Mouse (Mus musculus): Measurements from ENCODE around the gene Slc12a8.

Gene Slc12a8

DNA sequence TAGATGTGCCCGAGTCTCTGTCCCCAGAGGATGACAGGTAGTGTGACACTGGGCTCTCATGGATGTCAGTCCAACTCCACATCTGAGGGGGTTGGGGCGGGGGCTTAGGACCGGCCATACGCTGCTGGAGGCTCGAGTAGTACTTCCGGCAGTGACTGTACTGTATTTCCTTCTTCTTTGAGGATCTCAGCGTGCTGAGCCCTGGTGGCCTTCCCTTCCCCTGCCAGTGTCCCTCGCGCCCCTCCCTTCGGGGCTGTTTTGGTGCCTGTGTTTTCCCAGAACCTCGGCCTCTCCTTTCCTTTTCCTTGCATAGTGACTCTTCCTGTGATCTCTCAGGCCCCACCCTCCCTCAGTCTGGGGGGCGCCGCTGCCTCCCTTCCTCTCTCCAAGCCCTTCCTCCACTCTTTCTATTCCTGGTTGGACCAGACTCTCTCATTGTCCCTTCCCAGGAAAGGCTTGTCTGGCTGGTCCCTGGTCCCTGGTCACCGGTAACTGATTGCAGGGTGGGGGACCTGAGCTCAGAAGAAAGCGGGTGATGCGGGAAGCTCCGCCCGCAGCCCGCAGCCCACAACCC is 66.8 kb downstream of the Slc12a8 start:
- no peak for DNase-seq (ENCODE audit: low read depth, low spot score)

DNA sequence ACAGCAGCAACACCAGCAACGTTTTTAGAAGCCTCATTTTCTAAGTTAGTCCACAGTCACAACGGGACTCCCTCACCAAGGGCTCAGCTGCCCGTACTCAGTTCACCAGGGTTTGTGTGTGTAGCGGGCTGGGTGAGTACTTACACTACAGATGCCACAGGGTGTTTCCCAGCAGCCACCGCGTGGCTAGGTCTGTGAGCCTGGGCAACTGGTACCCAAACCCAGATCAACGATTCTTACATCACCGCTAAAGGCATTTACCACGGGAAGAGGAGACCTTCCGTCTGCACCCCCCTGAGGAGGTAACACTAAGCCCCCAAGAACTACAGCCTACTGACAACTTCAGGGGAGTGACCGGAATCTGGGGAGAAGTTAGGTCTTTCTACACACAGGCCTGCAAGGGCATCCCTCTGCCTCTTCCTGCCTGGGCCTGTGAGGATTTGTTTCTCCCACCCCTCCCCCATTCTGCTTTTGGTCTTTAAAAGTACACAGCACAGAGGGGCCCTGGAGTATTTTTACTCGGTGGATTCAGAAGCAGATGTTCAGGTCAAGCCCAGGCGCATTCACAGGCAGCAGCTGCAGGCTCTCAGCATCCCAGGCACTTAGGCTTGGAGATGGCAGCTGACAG is 67.4 kb downstream of the Slc12a8 start:
- DNase-seq (ENCODE audit: low read depth, low spot score), result no peak

DNA sequence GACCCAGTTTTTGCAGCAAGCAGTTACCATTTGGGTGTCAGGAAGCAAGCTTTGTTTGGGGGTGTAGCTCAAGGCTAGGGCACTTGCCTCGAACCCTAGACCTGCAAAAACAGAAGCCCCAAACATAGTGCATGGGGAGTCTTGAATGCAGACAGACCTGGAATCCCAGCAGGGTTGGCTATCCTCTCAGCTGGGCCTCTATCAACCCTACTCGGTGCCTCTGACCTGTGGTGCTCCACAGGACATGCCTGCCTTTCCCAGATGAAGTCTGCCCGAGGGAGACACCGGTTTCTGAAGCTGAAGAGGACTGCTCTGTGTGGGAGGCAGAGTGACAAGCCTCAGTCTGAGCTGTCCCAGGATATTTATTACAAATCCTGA is 67.9 kb downstream of the Slc12a8 start:
- DNase-seq (ENCODE audit: low read depth, low spot score), result no peak

DNA sequence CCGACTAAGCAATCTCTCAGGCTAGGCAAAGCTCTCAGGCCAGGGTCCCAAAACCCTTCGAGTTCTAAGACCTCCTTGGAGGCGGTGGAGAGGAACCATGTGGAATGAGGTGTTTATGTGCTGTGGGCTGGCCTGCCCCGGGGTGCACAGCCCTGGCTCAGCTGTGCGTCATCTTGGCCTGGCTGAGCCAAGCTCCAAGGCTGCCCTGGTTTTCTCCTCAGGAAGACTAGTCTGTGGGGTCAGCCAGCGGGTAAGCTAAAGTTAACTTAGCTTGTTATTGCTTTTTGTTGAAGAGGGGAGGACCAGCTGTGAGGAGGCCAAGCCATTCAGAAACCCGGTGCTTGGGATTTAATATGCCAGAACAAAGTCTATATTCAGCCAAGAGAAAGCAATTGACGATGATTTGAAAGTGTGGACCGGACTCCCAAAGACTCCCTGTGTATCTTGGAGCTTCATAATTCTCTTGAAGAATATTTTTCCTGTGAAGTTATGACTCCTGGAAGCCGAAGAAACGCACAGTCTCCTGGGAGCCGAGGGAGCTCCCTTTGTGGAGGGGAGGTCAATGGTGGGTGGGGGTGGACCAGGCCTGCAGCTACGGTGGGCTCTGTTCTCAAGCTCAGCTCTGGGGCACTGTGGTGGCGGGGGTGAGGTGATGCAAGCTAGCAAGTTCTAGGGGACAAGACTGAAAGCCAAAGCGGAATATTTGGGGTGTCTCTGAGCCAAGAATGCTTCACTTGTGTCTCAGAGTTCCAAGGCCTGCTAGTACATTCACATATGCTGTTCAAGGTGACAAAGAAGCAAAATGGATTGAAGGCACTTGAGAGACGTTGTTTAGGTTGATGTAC is 70.4 kb downstream of the Slc12a8 start:
- DNase-seq (ENCODE audit: low read depth, low spot score), result peak; percentile 88

DNA sequence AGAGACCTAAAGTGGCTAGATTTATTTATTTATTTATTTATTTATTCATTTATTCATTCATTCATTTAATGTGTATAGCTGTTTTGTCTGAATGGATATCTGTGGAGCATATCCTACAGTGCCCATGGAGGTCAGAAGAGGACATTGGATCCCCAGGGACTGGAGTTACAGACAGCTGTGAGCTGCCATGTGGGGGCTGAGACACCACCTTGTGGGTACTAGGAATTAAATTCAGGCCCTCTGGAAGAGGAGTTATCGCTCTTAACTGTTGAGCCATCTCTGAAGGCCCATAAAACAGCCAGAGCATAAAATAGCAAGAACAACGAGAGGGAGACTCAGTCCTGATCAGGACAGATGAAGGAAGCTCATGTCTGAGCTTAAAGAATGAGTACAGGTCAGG is 71.7 kb downstream of the Slc12a8 start:
- DNase-seq (ENCODE audit: low read depth, low spot score), result no peak

DNA sequence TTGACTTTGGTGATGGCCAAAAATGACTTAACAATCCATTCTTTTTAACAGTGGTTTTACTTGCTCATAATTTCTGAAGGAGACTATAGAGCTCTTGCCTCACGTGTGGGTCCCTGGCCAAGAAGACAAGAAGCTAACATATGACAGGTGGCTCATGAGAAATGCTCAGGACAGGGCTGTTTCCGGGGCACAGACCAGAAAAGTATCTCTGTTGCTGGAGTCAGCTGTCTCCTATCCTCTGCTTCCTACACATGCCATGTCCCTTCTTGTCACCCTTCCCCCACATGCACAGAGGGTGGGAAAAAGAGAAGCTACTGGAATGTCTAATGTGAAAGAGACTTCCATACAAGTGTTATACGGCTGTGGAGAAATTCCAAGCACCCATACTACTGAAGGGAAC is 73.3 kb downstream of the Slc12a8 start:
- no peak for DNase-seq (ENCODE audit: low read depth, low spot score)

DNA sequence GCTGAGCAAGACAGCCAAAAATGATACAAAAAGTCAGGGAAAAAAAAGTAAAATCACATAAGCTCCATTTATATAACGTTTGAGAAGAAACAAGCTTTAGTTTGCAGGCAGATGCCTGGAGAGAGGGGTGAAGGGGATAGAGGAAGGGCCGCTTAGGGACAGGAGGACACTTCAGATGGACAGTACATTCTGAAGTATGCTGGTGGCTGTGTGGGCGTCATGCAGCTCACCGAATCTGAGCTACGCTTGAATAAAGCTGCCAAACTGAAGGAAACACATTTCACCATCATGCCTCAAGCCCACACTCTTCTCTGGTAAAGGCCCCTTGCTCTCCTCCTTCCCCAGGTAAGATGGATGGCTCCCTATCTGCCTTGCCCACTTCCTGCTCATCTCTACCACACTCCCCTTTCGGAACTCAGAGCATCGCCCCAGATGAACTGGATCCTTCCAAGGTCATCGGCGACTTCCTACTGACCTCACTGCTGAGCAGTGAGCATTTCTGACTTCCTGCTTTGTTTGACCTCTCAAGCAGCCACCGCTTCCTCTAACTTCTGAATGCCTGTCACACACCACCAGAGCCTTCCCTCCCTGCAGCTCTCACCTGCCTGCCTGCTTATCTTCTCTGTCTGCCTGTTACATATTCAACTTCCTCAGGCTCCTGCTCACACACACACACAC is 74.4 kb downstream of the Slc12a8 start:
- no peak for DNase-seq (ENCODE audit: low read depth, low spot score)

DNA sequence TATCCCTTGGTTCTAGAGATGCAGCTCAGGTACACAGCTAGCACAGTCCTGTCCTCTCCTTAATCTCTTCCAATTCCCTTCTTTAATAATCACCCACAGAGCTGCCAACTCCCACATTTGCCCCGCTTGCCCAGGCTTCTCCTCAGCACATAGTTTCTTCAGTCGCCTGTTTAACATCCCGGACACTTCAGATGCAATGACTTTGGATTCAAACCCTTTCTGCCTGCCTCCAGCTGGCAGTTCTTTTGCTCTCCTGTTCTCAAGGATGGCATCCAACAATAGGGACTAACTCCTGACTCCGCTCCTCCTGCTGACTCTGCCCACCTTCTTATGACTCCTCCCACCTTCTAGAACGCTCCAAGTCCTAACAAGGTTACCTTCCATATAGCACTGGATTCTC is 75.2 kb downstream of the Slc12a8 start:
- DNase-seq (ENCODE audit: low read depth, low spot score), result no peak

DNA sequence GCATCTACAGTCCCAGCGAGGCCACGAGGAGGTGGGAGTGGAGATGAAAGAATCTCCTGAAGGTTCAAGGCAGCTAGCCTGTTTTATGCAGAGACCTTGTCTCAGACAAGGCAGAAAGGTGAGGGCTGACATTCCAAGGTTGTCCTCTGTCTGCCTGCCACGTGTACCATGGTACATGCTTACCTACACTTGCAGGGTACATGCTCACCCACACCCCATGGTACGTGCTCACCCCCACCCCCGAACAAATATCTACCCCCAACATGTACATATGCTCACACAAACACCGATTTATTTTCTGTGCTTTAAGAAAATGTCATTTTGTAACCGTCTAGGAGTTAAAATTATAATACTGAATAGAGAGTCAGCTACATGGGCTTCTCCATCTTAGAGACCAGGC is 76.3 kb downstream of the Slc12a8 start:
- no peak for DNase-seq (ENCODE audit: low read depth, low spot score)

DNA sequence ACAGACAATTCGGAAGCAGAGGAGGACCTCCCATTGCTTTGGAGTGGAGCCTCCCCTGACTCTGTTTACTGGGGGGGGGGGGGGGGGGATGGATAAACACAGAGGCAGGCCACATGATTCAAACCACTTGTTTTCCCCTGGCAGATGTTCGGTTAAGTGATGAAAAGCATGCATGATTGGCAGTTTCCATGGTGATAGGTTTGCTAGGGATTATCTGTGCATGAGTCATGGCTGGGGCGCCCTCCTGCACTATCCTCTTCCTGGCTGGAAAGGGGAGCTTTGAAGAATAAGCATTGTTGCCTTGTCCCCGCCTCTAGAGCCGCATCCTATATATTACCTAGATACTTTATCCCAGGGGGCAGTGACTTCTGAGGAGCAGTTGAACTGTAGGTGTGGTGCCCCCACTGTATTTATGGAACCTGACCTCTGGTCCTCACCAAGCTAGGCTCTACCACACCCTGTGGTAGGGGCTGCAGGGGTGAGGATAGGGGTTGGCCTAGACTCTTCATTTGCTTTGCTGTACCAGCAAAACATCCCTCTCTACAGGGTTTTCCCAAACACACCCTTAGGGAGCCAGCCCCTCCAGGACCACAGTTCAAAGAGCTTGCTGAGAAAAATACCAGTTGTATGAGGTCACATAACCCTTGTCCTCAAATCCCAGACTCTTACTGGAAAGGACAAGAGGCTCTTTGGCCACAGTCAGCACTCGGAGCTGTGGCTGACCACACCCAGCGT is 77.1 kb downstream of the Slc12a8 start:
- DNase-seq (ENCODE audit: low read depth, low spot score), result peak; percentile 72

DNA sequence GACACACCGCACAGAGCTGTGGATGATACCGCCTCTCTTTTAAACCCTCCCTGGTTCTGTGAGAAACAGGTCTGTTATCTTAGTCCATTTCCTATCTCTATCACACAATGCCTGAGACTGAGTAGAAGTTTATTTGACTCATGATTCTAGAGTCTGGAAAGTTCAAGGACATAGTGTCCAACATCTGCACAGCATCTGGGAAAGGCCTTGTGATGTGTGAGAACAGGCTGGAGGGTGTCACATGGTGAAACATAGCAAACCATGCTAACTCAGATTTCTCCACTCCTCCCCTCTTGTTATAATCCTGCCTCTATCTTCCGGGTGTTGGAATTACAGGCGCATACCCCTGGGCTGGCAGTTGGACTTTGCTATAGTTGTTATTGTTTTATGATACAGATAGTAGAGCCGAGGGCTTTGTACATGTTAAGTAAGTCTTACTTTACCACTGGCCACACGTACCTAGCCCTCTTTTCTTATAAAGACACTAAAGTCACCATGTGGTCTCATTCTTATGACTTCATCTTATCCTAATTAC is 78.2 kb downstream of the Slc12a8 start:
- DNase-seq (ENCODE audit: low read depth, low spot score), result no peak

DNA sequence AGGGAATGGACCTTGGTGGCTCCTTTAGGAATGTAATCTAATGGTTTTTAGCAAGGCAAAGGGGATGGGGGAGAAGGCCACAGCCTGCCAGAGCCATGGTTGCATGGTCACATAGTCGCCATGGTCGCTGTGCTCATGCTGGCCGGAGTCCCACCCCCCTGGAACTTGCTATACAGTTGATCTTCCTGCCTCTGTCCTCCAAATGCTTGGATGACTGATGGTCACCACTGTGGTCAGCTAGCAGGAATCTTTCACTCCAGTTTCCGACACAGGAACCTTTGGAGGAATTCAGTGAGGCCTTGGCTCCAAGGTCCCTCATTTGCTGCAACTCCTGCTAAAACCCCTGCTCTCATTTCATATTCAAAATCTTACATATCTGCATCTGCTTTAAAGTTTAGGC is 79.1 kb downstream of the Slc12a8 start:
- no peak for DNase-seq (ENCODE audit: low read depth, low spot score)

DNA sequence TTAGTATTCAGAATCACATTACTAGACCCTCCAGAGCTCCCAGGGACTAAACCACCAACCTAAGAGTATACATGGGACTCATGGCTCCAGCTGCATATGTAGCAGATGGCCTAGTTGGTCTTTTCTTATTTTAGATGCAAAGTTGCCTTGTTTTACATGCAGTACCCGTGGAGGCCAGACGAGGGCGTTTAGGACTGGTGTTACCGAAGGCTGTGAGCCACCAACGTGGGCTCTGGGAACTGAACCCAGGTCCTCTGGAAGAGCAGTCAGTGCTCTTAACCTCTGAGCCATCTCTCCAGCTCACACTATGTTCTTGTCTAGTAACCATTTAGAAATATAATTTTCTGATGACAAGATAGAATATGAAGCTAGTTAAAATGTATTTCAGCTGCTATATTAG is 83.1 kb downstream of the Slc12a8 start:
- no peak for DNase-seq (ENCODE audit: low read depth, low spot score)

DNA sequence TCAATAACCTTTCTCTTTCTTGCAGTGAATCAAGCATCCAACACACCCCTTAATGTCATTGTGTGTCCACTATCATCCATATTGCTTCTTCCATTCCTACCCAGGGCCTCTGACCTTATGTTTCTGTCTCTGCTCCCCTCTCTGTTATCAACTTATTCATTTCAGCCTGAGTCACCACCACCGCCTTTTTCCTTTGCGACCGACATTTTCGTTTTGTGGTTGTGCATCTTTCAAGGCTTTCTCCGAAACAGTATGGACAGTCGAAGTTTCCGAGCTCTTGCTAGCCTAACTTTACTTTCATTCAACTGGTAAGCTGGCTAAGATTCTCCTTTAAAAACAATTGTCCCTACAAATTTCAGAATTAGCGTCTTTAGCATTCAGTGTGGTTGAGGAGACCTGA is 84.2 kb downstream of the Slc12a8 start:
- no peak for DNase-seq (ENCODE audit: low read depth, low spot score)

DNA sequence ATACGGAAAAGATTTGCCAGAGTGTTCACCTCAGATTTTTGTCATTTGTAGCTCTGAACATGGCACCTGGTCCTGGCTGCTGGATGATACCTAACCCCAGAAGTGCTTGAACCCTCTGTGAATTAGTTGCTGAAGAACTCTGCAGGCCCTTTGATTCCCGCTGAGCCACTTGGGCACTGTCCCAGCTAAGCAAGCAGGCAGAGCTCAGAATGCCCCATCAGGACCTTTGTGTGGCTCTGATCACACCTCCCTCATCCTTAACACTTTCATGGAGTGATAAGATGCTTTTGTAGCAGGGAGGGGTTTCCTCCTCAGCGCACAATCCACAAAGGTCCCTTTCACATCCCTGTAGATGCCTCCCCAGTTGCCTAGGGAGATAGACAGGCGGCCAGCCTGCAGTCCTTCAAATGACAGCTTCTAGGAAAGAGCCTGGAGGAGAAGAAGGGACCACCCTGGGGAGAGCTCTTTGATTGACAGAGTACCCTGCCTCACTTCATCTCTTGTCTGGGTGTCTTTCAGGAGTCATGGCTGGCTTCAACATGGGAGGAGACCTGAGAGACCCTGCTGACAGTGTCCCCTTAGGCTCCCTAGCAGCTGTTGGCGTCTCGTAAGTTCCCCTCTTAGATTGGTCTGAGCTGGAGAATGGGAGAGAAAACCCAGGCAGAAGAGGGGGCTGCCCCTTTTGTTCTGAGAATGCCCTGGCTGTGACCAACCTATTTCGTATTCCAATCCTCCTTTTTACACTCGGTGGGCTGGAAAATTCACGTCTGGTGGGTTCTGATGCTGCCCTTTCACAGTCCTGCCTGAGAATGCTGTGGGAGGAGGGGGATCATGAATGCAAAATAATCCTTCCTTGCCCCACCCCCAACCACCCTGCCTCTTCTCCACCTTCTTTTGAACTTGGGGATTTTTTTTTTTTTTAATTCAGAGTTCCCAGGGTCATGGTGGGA is 88.8 kb downstream of the Slc12a8 start:
- no peak for DNase-seq (ENCODE audit: low read depth, low spot score)

DNA sequence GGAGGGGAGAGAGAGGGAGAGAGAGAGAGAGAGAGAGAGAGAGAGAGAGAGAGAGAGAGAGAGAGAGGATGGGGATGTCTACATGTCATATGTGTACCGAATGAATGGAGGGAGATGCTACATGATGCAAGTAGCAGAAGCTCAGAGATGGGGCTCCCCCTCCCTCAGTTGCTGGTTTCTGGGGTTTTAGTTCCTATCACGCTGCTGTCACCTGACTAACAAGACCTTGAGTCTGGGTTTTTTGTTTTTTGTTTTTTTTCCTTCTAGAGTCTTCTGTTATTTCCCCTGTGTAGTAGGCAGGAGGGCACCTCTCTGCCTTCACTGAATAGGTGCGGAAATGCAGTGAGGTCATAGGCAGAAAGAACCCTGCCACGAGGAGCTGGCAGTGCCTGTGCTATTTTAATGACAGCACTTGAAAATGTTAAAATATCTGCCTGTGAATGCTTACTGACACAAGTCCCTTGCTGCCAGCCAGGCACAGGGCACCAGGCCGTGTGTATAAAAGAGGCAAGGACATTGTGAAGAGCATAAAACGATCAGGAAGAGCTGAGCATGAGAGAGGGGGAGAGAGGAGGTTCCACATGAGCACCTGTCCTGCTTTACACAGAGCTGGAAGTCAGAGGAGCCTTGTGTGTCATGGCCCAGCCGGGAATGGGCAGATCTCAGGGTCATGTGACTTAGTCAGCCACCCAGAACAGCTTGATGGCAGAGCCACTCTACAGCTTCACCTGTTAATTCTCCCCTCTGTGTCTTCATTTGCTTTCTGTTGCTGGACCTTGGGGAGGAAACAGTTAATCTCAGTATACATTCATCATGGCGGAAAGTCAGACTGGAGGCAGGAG is 89.8 kb downstream of the Slc12a8 start:
- no peak for DNase-seq (ENCODE audit: low read depth, low spot score)

DNA sequence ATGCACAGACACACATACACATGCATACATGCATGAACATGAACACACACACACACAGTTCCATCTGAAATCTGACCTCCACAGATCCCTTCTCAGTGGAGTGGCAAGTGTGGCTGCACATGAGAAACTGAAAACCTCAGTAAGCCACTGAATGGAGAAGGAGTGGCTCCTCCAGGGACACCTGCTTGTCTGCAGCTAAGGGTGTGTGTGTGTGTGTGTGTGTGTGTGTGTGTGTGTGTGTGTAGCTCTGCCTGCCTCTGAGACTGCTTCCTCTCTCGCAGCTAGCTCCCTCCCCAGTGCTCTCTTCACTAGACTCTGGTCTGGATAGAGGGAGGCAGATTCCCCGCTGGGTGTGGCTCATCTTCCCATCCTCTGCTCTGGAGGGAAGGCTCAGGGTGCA is 92.4 kb downstream of the Slc12a8 start:
- no peak for DNase-seq (ENCODE audit: low read depth, low spot score)

DNA sequence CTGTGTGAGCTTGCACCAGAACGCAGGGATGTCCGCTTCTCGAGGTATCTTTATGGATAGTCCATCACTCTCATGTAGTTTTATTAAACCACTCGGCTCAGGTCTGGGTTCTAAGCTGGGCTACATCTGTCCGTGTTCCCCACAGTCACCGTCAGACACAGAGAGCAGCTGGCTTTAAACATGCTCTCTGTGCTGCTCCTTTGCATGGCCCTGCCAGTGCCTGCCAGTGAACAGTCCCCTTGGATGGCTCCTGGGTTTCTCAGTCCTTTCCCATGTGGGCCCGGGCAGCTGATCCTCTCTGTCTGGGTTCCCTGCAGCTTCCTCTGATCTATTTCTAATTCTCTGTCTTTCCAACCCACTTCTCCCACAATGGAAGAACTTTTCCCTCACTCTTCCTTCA is 93.3 kb downstream of the Slc12a8 start:
- DNase-seq (ENCODE audit: low read depth, low spot score), result no peak

DNA sequence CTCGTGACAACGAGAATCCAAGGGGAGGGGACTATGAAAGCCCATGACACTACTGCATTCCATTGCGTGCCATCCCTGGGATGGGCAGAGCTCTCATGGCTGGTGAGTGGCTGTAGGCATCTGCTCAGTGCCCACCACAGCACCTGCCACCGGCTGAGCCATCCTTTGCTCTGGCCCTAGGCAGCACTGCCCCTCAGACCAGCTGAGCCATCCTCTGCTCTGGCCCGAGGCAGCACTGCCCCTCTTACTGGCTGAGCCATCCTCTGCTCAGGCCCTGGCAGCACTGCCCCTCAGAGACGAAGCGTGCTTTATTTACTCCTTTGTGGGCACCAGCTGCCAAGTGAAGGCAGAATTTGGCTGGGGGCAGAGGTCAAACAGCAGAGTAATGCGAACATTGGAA is 94.2 kb downstream of the Slc12a8 start:
- no peak for DNase-seq (ENCODE audit: low read depth, low spot score)
